Mouse (Mus musculus): ENCODE measurements around the gene Trim12a. TPM values are rescaled to one million over a fixed set of nuclear protein-coding genes. Genes with fewer than 3 reads are reported as not detected.

Gene Trim12a
- polyA plus RNA-seq, 1 experiment from 2014 or later, result 1.6 TPM

Other genes with a start within 250 kb of the Trim12a start
- gene Olfr644, start 243.6 kb downstream of the Trim12a start, polyA plus RNA-seq (2014; fragmentation: Nextera tagmentation; extraction: Ambion mirVana), result not detected in 2 replicates
- not detected in 2 replicates for gene Olfr645, start 230.0 kb downstream of the Trim12a start, polyA plus RNA-seq (2014; fragmentation: Nextera tagmentation; extraction: Ambion mirVana)
- gene Olfr646, start 210.6 kb downstream of the Trim12a start, polyA plus RNA-seq (2014; fragmentation: Nextera tagmentation; extraction: Ambion mirVana), result not detected in 2 replicates
- not detected in 2 replicates for gene Ubqln5, start 185.6 kb downstream of the Trim12a start, polyA plus RNA-seq (2014; fragmentation: Nextera tagmentation; extraction: Ambion mirVana)
- gene Olfr643, start 178.1 kb downstream of the Trim12a start, polyA plus RNA-seq (2014; fragmentation: Nextera tagmentation; extraction: Ambion mirVana), result not detected in 2 replicates
- not detected in 2 replicates for gene Ubqln3, start 172.2 kb downstream of the Trim12a start, polyA plus RNA-seq (2014; fragmentation: Nextera tagmentation; extraction: Ambion mirVana)
- gene Ubqlnl, start 164.9 kb downstream of the Trim12a start, polyA plus RNA-seq (2014; fragmentation: Nextera tagmentation; extraction: Ambion mirVana), result not detected in 2 replicates
- gene Olfm5, start 150.6 kb downstream of the Trim12a start, polyA plus RNA-seq (2014; fragmentation: Nextera tagmentation; extraction: Ambion mirVana), result not detected in 2 replicates
- gene Olfr648, start 132.1 kb downstream of the Trim12a start, polyA plus RNA-seq (2014; fragmentation: Nextera tagmentation; extraction: Ambion mirVana), result 0.50 and 0.74 TPM in 2 replicates
- gene Olfr649, start 119.5 kb downstream of the Trim12a start, polyA plus RNA-seq (2014; fragmentation: Nextera tagmentation; extraction: Ambion mirVana), result not detected in 2 replicates
- gene Trim6, start 96.7 kb downstream of the Trim12a start, polyA plus RNA-seq (2014; fragmentation: Nextera tagmentation; extraction: Ambion mirVana), result 0.19 and 0.59 TPM in 2 replicates
- gene Trim34a, start 71.0 kb downstream of the Trim12a start, polyA plus RNA-seq (2014; fragmentation: Nextera tagmentation; extraction: Ambion mirVana), result 0.38 and 1.4 TPM in 2 replicates
- 0.11 TPM in 1 of 2 replicates, not detected in the other for gene Trim5, start 27.4 kb downstream of the Trim12a start, polyA plus RNA-seq (2014; fragmentation: Nextera tagmentation; extraction: Ambion mirVana)
- not detected in 2 replicates for gene Trim34b, start 14.0 kb upstream of the Trim12a start, polyA plus RNA-seq (2014; fragmentation: Nextera tagmentation; extraction: Ambion mirVana)
- gene Trim12c, start 37.9 kb upstream of the Trim12a start, polyA plus RNA-seq (2014; fragmentation: Nextera tagmentation; extraction: Ambion mirVana), result 1.0 and 1.4 TPM in 2 replicates
- gene Trim30b, start 54.4 kb upstream of the Trim12a start, polyA plus RNA-seq (2014; fragmentation: Nextera tagmentation; extraction: Ambion mirVana), result 0.07 TPM in 1 of 2 replicates, not detected in the other
- 0.32 TPM in 1 of 2 replicates, not detected in the other for gene Trim30c, start 85.4 kb upstream of the Trim12a start, polyA plus RNA-seq (2014; fragmentation: Nextera tagmentation; extraction: Ambion mirVana)
- 0.18 and 2.0 TPM in 2 replicates for gene Trim30a, start 149.7 kb upstream of the Trim12a start, polyA plus RNA-seq (2014; fragmentation: Nextera tagmentation; extraction: Ambion mirVana)
- gene Trim30d, start 192.4 kb upstream of the Trim12a start, polyA plus RNA-seq (2014; fragmentation: Nextera tagmentation; extraction: Ambion mirVana), result 0.19 and 0.66 TPM in 2 replicates
- gene Olfr651, start 234.7 kb upstream of the Trim12a start, polyA plus RNA-seq (2014; fragmentation: Nextera tagmentation; extraction: Ambion mirVana), result not detected in 2 replicates
- gene Olfr652, start 245.4 kb upstream of the Trim12a start, polyA plus RNA-seq (2014; fragmentation: Nextera tagmentation; extraction: Ambion mirVana), result not detected in 2 replicates